Mouse (Mus musculus): ENCODE data around the gene Vps53.

Gene Vps53

GRCm38 (mm10) chr11:76000701-76001100, 178.7 kb downstream of the Vps53 start:
- H3K4me1 ChIP-seq (replicated peaks; ENCODE audit: low read depth, low read length) = peaks cover 27% of the 10 kb centered on the region; the same call in 1 of the 2 replicates
- H3K27me3 ChIP-seq (ENCODE audit: insufficient read depth, low read length) = peaks cover 42% of the 10 kb centered on the region
- no peaks in the 10 kb centered on the region for H3K36me3 ChIP-seq (ENCODE audit: insufficient read depth, low read length)
- H3K4me3 ChIP-seq (replicated peaks; ENCODE audit: low read length) = no peak overlapping the region
- no peaks in the 10 kb centered on the region for H3K9me3 ChIP-seq (ENCODE audit: low read length)
- TF ChIP-seq NANOG (IDR thresholded peaks at IDR 0.05; ENCODE audit: borderline replicate concordance, low read length) (no peak), POU5F1 (IDR thresholded peaks at IDR 0.05; ENCODE audit: borderline replicate concordance, low read length) (no peak), CTCF (conservative IDR thresholded peaks at IDR 0.05; ENCODE audit: low read length) (no peak)

- peaks cover 45% of the 10 kb centered on the region for H3K27me3 ChIP-seq (ENCODE audit: insufficient read depth, low read length)
- H3K4me3 ChIP-seq (replicated peaks; ENCODE audit: low read length) = peak within 1 kb of the TSS; percentile 82
- H3K9me3 ChIP-seq (ENCODE audit: low read length) = no peaks in the 10 kb centered on the region
- no peaks in the 10 kb centered on the region for H3K36me3 ChIP-seq (ENCODE audit: insufficient read depth, low read length)
- peaks cover 25% of the 10 kb centered on the region; the same call in 1 of the 2 replicates for H3K4me1 ChIP-seq (replicated peaks; ENCODE audit: low read depth, low read length)
- TF ChIP-seq POU5F1 (IDR thresholded peaks at IDR 0.05; ENCODE audit: borderline replicate concordance, low read length) (no peak), NANOG (IDR thresholded peaks at IDR 0.05; ENCODE audit: borderline replicate concordance, low read length) (no peak), CTCF (conservative IDR thresholded peaks at IDR 0.05; ENCODE audit: low read length) (0 out of 2 replicates have a peak, but pooled peaks have one; percentile 9)
Observed at GRCm38 (mm10) chr11:75999440-76000155, 179.8 kb downstream of the Vps53 start, which contains the start of gene 1700016K19Rik. Gene 1700016K19Rik, plus strand, starts transcription at chr11:75999912.

Data from E14TG2a.4 (cell line).